Mouse (Mus musculus): ENCODE measurements around the gene Cog8. TPM values are rescaled to one million over a fixed set of nuclear protein-coding genes. Genes with fewer than 3 reads are reported as not detected.

Gene Cog8
- polyA plus RNA-seq (2016; fragmentation: Nextera tagmentation; extraction: Ambion mirVana), result 38.2 and 40.8 TPM in 2 replicates

DNA sequence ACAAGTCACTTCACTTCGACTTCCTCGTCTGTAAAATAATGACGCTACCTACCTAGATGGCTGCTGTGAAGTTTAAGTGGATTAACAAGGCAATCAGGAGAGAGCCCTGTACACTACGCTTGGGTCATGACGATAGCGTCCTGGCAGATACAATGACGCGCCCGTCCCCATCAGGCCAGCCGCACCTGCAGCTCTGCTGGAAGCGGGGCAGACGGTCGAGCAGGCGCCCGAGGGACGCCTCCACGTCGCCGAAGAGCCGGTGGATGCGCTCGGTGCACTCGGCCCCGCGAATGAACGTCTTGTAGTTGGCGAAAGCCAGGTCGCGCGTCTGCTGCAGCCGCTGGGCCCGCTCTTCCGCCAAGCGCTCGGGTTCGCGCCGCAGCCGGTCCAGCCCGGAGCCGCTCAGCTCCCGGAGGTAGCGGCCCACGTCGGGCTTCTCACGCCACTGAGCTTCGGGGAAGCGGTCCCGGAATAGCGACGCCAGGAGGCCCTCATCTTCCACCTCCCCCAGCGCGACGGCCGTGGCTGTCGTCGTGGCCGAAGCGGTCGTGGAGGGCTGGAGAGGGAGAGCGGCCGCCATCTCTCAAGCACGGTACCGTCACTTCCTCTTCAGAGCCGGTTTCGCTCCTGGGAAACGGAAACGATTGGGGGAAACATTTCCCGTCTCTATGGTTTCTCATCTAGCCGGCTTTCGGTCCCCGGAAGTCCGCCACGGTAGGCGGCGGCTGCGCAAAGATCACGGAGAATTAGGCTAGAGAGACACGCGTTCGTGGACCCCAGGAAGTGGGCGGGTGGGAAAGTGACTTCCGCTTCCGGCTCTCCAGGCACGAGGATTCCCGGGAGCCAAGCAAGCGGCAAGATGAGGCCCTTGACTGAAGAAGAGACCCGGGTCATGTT is at the start of gene Cog8, which contains the start of gene Nip7:
TSS of gene Cog8 (minus strand) at position 614 of the 897 bp plus-strand sequence.
TSS of gene Nip7 (plus strand) at position 802 of the 897 bp plus-strand sequence.
- peak within 1 kb of the TSS; percentile 86 for H3K4me3 ChIP-seq
- H3K4me1 ChIP-seq, result peaks cover 22% of the 10 kb centered on the region
- H3K9me3 ChIP-seq (replicated peaks), result no peaks in the 10 kb centered on the region
- WGBS, result under 1% methylated on average over 88 of the region's 88 CpGs
- peak within 1 kb of the TSS; percentile 88 for H3K27ac ChIP-seq (replicated peaks)
- H3K36me3 ChIP-seq, result peaks cover 70% of the 10 kb centered on the region
- peak; percentile 96 for DNase-seq (ENCODE audit: low spot score)
- H3K27me3 ChIP-seq (ENCODE audit: low read depth, poor library complexity, severe bottlenecking), result no peaks in the 10 kb centered on the region

GRCm38 (mm10) chr8:107104547-107104946 is 48.1 kb upstream of the Cog8 start:
- Histone ChIP-seq H3K36me3 (no peaks in the 10 kb centered on the region), H3K27me3 (ENCODE audit: low read depth, poor library complexity, severe bottlenecking) (no peaks in the 10 kb centered on the region), H3K27ac (replicated peaks) (no peak overlapping the region), H3K9me3 (replicated peaks) (no peaks in the 10 kb centered on the region), H3K4me1 (no peaks in the 10 kb centered on the region), H3K4me3 (no peak overlapping the region)
- DNase-seq (ENCODE audit: low spot score), result peak; percentile 72
- WGBS, result 12% methylated on average over 4 of the region's 4 CpGs

GRCm38 (mm10) chr8:107100635-107101034 is 44.1 kb upstream of the Cog8 start:
- Histone ChIP-seq H3K27ac (replicated peaks) (no peak overlapping the region), H3K4me3 (no peak overlapping the region)
- 89% methylated on average over 2 of the region's 2 CpGs for WGBS

GRCm38 (mm10) chr8:107096366-107097036 is 40.0 kb upstream of the Cog8 start, which contains the start of gene Terf2:
TSS of gene Terf2 (minus strand) at chr8:107096547.
- H3K27me3 ChIP-seq (ENCODE audit: low read depth, poor library complexity, severe bottlenecking), result no peaks in the 10 kb centered on the region
- peak within 1 kb of the TSS; percentile 97 for H3K27ac ChIP-seq (replicated peaks)
- peaks cover 18% of the 10 kb centered on the region for H3K4me1 ChIP-seq
- DNase-seq (ENCODE audit: low spot score), result peak; percentile 97
- no peaks in the 10 kb centered on the region for H3K9me3 ChIP-seq (replicated peaks)
- H3K4me3 ChIP-seq, result peak within 1 kb of the TSS; percentile 95
- peaks cover 32% of the 10 kb centered on the region for H3K36me3 ChIP-seq
- WGBS, result 5% methylated on average over 39 of the region's 39 CpGs

More at GRCm38 (mm10) chr8:107100635-107101034, 44.1 kb upstream of the Cog8 start:
- Histone ChIP-seq H3K4me1 (no peaks in the 10 kb centered on the region), H3K27me3 (ENCODE audit: low read depth, poor library complexity, severe bottlenecking) (no peaks in the 10 kb centered on the region), H3K36me3 (no peaks in the 10 kb centered on the region), H3K9me3 (replicated peaks) (no peaks in the 10 kb centered on the region)
- no peak for DNase-seq (ENCODE audit: low spot score)

GRCm38 (mm10) chr8:107095717-107096365 is 39.4 kb upstream of the Cog8 start:
- peak overlapping the region; percentile 97 for H3K27ac ChIP-seq (replicated peaks)
- no peak for DNase-seq (ENCODE audit: low spot score)
- H3K4me3 ChIP-seq, result peak overlapping the region; percentile 95
- H3K4me1 ChIP-seq, result peaks cover 18% of the 10 kb centered on the region
- H3K9me3 ChIP-seq (replicated peaks), result no peaks in the 10 kb centered on the region
- peaks cover 38% of the 10 kb centered on the region for H3K36me3 ChIP-seq
- H3K27me3 ChIP-seq (ENCODE audit: low read depth, poor library complexity, severe bottlenecking), result no peaks in the 10 kb centered on the region
- WGBS, result under 1% methylated on average over 53 of the region's 53 CpGs

- no peaks in the 10 kb centered on the region; the same call in 1 of the 2 replicates for H3K9me3 ChIP-seq (replicated peaks)
- no peak overlapping the region for H3K27ac ChIP-seq (replicated peaks)
- peaks cover 18% of the 10 kb centered on the region for H3K4me1 ChIP-seq
- no peak for DNase-seq (ENCODE audit: low spot score)
- 97% methylated on average over 7 of the region's 7 CpGs for WGBS
- H3K4me3 ChIP-seq, result no peak overlapping the region
- H3K27me3 ChIP-seq (ENCODE audit: low read depth, poor library complexity, severe bottlenecking), result no peaks in the 10 kb centered on the region
- peaks cover 88% of the 10 kb centered on the region for H3K36me3 ChIP-seq
These were observed 34.0 kb upstream of the Cog8 start for GRCm38 (mm10) chr8:107090531-107090930.

GRCm38 (mm10) chr8:107088526-107089063 is 32.1 kb upstream of the Cog8 start:
- 95% methylated on average over 5 of the region's 5 CpGs for WGBS
- DNase-seq (ENCODE audit: low spot score), result no peak
- H3K36me3 ChIP-seq, result peaks cover 93% of the 10 kb centered on the region
- H3K9me3 ChIP-seq (replicated peaks), result no peaks in the 10 kb centered on the region; the same call in 1 of the 2 replicates
- H3K4me1 ChIP-seq, result no peaks in the 10 kb centered on the region
- no peak overlapping the region for H3K4me3 ChIP-seq
- H3K27ac ChIP-seq (replicated peaks), result no peak overlapping the region
- no peaks in the 10 kb centered on the region for H3K27me3 ChIP-seq (ENCODE audit: low read depth, poor library complexity, severe bottlenecking)

GRCm38 (mm10) chr8:107086018-107086417 is 29.5 kb upstream of the Cog8 start:
- Histone ChIP-seq H3K27ac (replicated peaks) (no peak overlapping the region), H3K9me3 (replicated peaks) (no peaks in the 10 kb centered on the region; the same call in 1 of the 2 replicates), H3K4me1 (no peaks in the 10 kb centered on the region), H3K4me3 (no peak overlapping the region), H3K27me3 (ENCODE audit: low read depth, poor library complexity, severe bottlenecking) (no peaks in the 10 kb centered on the region), H3K36me3 (peaks cover 95% of the 10 kb centered on the region)
- no peak for DNase-seq (ENCODE audit: low spot score)
- 99% methylated on average over 5 of the region's 5 CpGs for WGBS

DNA sequence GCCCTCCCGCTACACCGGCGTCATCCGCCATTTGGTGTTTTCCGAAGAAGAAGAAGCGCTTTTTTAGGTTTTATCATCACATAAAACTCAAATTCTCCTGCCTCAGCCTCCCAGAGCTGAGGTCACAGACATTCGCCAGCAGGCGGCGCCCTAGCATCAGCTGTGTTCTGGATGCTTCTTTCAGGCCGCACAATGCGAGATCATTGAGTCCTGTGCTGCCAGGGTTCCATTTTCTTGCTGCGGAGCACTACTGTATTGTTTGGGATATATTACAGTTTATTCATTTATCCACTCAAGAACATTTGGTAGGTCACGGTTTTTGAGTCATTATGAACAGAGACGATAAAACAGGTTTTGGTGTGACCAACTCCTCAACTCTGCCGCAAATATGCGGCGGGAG is 28.9 kb upstream of the Cog8 start:
- Histone ChIP-seq H3K27ac (replicated peaks) (no peak overlapping the region), H3K4me1 (no peaks in the 10 kb centered on the region), H3K4me3 (no peak overlapping the region), H3K27me3 (ENCODE audit: low read depth, poor library complexity, severe bottlenecking) (no peaks in the 10 kb centered on the region), H3K9me3 (replicated peaks) (no peaks in the 10 kb centered on the region; the same call in 1 of the 2 replicates), H3K36me3 (peaks cover 95% of the 10 kb centered on the region)
- 98% methylated on average over 17 of the region's 17 CpGs for WGBS
- DNase-seq (ENCODE audit: low spot score), result no peak

- no peaks in the 10 kb centered on the region for H3K9me3 ChIP-seq (replicated peaks)
- H3K4me1 ChIP-seq, result no peaks in the 10 kb centered on the region
- no peaks in the 10 kb centered on the region for H3K27me3 ChIP-seq (ENCODE audit: low read depth, poor library complexity, severe bottlenecking)
- peaks cover 99% of the 10 kb centered on the region for H3K36me3 ChIP-seq
- H3K4me3 ChIP-seq, result no peak overlapping the region
- no peak for DNase-seq (ENCODE audit: low spot score)
- 92% methylated on average over 7 of the region's 7 CpGs for WGBS
- no peak overlapping the region for H3K27ac ChIP-seq (replicated peaks)
These were observed 19.9 kb upstream of the Cog8 start for GRCm38 (mm10) chr8:107076239-107076888.

- H3K4me3 ChIP-seq, result no peak overlapping the region
- H3K27me3 ChIP-seq (ENCODE audit: low read depth, poor library complexity, severe bottlenecking), result no peaks in the 10 kb centered on the region
- whole genome bisulfite sequencing, result 95% methylated on average over 1 of the region's 1 CpGs
- peaks cover 99% of the 10 kb centered on the region for H3K36me3 ChIP-seq
- no peak for DNase-seq (ENCODE audit: low spot score)
- H3K27ac ChIP-seq (replicated peaks), result no peak overlapping the region
- no peaks in the 10 kb centered on the region for H3K9me3 ChIP-seq (replicated peaks)
- H3K4me1 ChIP-seq, result no peaks in the 10 kb centered on the region
These were observed 17.6 kb upstream of the Cog8 start for GRCm38 (mm10) chr8:107074128-107074527.

GRCm38 (mm10) chr8:107073706-107074105 is 17.2 kb upstream of the Cog8 start:
- no peak overlapping the region for H3K4me3 ChIP-seq
- H3K27me3 ChIP-seq (ENCODE audit: low read depth, poor library complexity, severe bottlenecking), result no peaks in the 10 kb centered on the region
- WGBS, result 89% methylated on average over 4 of the region's 4 CpGs
- H3K9me3 ChIP-seq (replicated peaks), result no peaks in the 10 kb centered on the region
- H3K36me3 ChIP-seq, result peaks cover 99% of the 10 kb centered on the region
- DNase-seq (ENCODE audit: low spot score), result no peak
- H3K27ac ChIP-seq (replicated peaks), result no peak overlapping the region
- H3K4me1 ChIP-seq, result no peaks in the 10 kb centered on the region
